Mouse (Mus musculus) neural tube, embryonic 13.5 days (tissue): Measurements from ENCODE around the gene Usp16. TPM values are rescaled to one million over a fixed set of nuclear protein-coding genes. Genes with fewer than 3 reads are reported as not detected.
A peak's percentile ranks its signal among the peaks of the same experiment; 100 is the strongest.

Experiments used
- ATAC-seq: fragments of 200-750 bp; cut with Nextera tagmentation; 2 replicates; pipeline ENCODE4 v1.8.0; 2017; ENCODE audit warnings: low read depth, mild to moderate bottlenecking, moderate TSS enrichment, moderate library complexity
- H3K27ac ChIP-seq: fragments of 300-500 bp; sonication (generic); replicated peaks from 2 replicates; pipeline ENCODE4 v1.5.1; 2015; ENCODE audit warnings: moderate library complexity, mild to moderate bottlenecking, inconsistent platforms
- H3K27me3 ChIP-seq: fragments of 300-500 bp; sonication (generic); 2 replicates; pipeline ENCODE4 v1.6.1; 2015; ENCODE audit warnings: mild to moderate bottlenecking, inconsistent platforms
- H3K36me3 ChIP-seq: fragments of 300-500 bp; sonication (generic); 2 replicates; pipeline ENCODE4 v1.6.1; 2015; ENCODE audit warnings: mild to moderate bottlenecking, inconsistent platforms
- H3K4me1 ChIP-seq: fragments of 300-500 bp; sonication (generic); replicated peaks from 2 replicates; pipeline ENCODE4 v1.6.1; 2015; ENCODE audit warnings: inconsistent platforms
- H3K4me2 ChIP-seq: fragments of 300-500 bp; sonication (generic); 2 replicates; pipeline ENCODE4 v1.6.1; 2015; ENCODE audit warnings: inconsistent platforms, mild to moderate bottlenecking, moderate library complexity
- H3K4me3 ChIP-seq: fragments of 300-500 bp; sonication (generic); 2 replicates; pipeline ENCODE4 v1.5.1; 2015; ENCODE audit warnings: mild to moderate bottlenecking, inconsistent platforms
- H3K9ac ChIP-seq: fragments of 300-500 bp; sonication (generic); 2 replicates; pipeline ENCODE4 v1.6.1; 2015; ENCODE audit warnings: moderate library complexity, mild to moderate bottlenecking, inconsistent platforms
- H3K9me3 ChIP-seq: fragments of 300-500 bp; sonication (generic); 2 replicates; pipeline ENCODE4 v1.6.1; 2016; ENCODE audit warnings: inconsistent platforms
- WGBS: fragments of 180-500 bp; shearing (Covaris S2); methylation state at CpG from one replicate; pipeline ENCODE4 v1.1.7; 2015; 5-methylcytosine and 5-hydroxymethylcytosine counted together
- polyA plus RNA-seq: library from polyadenylated mRNA; unstranded; fragments of >200 nt; fragmentation: Nextera tagmentation; extraction: Ambion mirVana; gene quantifications from 2 replicates; pipeline ENCODE4 v1.2.1, GENCODE M21; 2015

The Usp16 gene
- polyA plus RNA-seq = 44.3 and 57.0 TPM in 2 replicates

- H3K27me3 ChIP-seq = no peaks in the 10 kb centered on the region
- H3K4me3 ChIP-seq = peak within 1 kb of the TSS; percentile 83
- H3K36me3 ChIP-seq = peaks cover 12% of the 10 kb centered on the region; the same call in 1 of the 2 replicates
- peak; percentile 98 for ATAC-seq
- H3K4me2 ChIP-seq = peak within 1 kb of the TSS; percentile 97
- H3K27ac ChIP-seq = peak within 1 kb of the TSS; percentile 85
- WGBS = 9% methylated on average over 45 of the region's 45 CpGs
- no peaks in the 10 kb centered on the region for H3K9me3 ChIP-seq
- peaks cover 24% of the 10 kb centered on the region for H3K4me1 ChIP-seq
- H3K9ac ChIP-seq = peak within 1 kb of the TSS; percentile 88
Measured at GRCm38 (mm10) chr16:87454419-87455179, at the start of gene Usp16. Usp16 (plus strand) TSS chr16:87454703.

GRCm38 (mm10) chr16:87405001-87405400 is 49.5 kb upstream of the Usp16 start:
- no peak overlapping the region for H3K4me3 ChIP-seq
- WGBS = 89% methylated on average over 3 of the region's 3 CpGs
- ATAC-seq = no peak
- H3K27ac ChIP-seq = no peak overlapping the region
- no peak overlapping the region for H3K9ac ChIP-seq
- no peak overlapping the region for H3K4me2 ChIP-seq
- H3K4me1 ChIP-seq = no peaks in the 10 kb centered on the region
- no peaks in the 10 kb centered on the region for H3K27me3 ChIP-seq
- H3K36me3 ChIP-seq = peaks cover 89% of the 10 kb centered on the region
- H3K9me3 ChIP-seq = no peaks in the 10 kb centered on the region

GRCm38 (mm10) chr16:87420662-87421061 is 33.8 kb upstream of the Usp16 start:
- Histone ChIP-seq H3K9ac (no peak overlapping the region), H3K9me3 (peaks cover 17% of the 10 kb centered on the region), H3K4me1 (no peaks in the 10 kb centered on the region), H3K36me3 (peaks cover 95% of the 10 kb centered on the region), H3K27ac (no peak overlapping the region), H3K4me3 (no peak overlapping the region), H3K4me2 (no peak overlapping the region), H3K27me3 (no peaks in the 10 kb centered on the region)
- ATAC-seq = no peak
- 96% methylated on average over 8 of the region's 8 CpGs for WGBS

GRCm38 (mm10) chr16:87427516-87427915 is 27.0 kb upstream of the Usp16 start:
- Histone ChIP-seq H3K9me3 (peaks cover under 1% of the 10 kb centered on the region; the same call in 1 of the 2 replicates), H3K4me3 (no peak overlapping the region), H3K4me1 (peaks cover 23% of the 10 kb centered on the region), H3K4me2 (no peak overlapping the region), H3K27me3 (no peaks in the 10 kb centered on the region), H3K36me3 (peaks cover 45% of the 10 kb centered on the region), H3K27ac (no peak overlapping the region), H3K9ac (no peak overlapping the region)
- 95% methylated on average over 8 of the region's 8 CpGs for WGBS
- no peak for ATAC-seq

- no peaks in the 10 kb centered on the region for H3K36me3 ChIP-seq
- ATAC-seq = peak; percentile 99
- peak within 1 kb of the TSS; percentile 20; the same call in 1 of the 2 replicates for H3K27ac ChIP-seq
- H3K27me3 ChIP-seq = no peaks in the 10 kb centered on the region
- peak within 1 kb of the TSS; percentile 88 for H3K9ac ChIP-seq
- H3K4me2 ChIP-seq = peak within 1 kb of the TSS; percentile 92
- WGBS = under 1% methylated on average over 56 of the region's 56 CpGs
- H3K4me3 ChIP-seq = peak within 1 kb of the TSS; percentile 87
- peaks cover 23% of the 10 kb centered on the region for H3K4me1 ChIP-seq
- H3K9me3 ChIP-seq = no peaks in the 10 kb centered on the region
Measured at GRCm38 (mm10) chr16:87432033-87432814, 22.3 kb upstream of the Usp16 start, which contains the start of gene Ltn1. Ltn1 (minus strand) TSS chr16:87432612.

GRCm38 (mm10) chr16:87434266-87434665 is 20.2 kb upstream of the Usp16 start:
- Histone ChIP-seq H3K9ac (no peak overlapping the region), H3K9me3 (no peaks in the 10 kb centered on the region), H3K4me2 (no peak overlapping the region), H3K4me3 (no peak overlapping the region), H3K4me1 (peaks cover 23% of the 10 kb centered on the region), H3K27ac (no peak overlapping the region), H3K36me3 (no peaks in the 10 kb centered on the region), H3K27me3 (no peaks in the 10 kb centered on the region)
- WGBS = 93% methylated on average over 7 of the region's 7 CpGs
- no peak for ATAC-seq

- Histone ChIP-seq H3K27me3 (no peaks in the 10 kb centered on the region), H3K4me1 (peaks cover 23% of the 10 kb centered on the region), H3K27ac (no peak overlapping the region), H3K4me3 (no peak overlapping the region), H3K9ac (no peak overlapping the region), H3K4me2 (no peak overlapping the region), H3K9me3 (no peaks in the 10 kb centered on the region), H3K36me3 (no peaks in the 10 kb centered on the region)
- ATAC-seq = no peak
- 86% methylated on average over 6 of the region's 6 CpGs for WGBS
Measured at GRCm38 (mm10) chr16:87434946-87435345, 19.6 kb upstream of the Usp16 start.

GRCm38 (mm10) chr16:87435411-87436205 is 18.9 kb upstream of the Usp16 start:
- Histone ChIP-seq H3K27ac (no peak overlapping the region), H3K9me3 (no peaks in the 10 kb centered on the region), H3K4me1 (peaks cover 17% of the 10 kb centered on the region), H3K36me3 (no peaks in the 10 kb centered on the region), H3K4me2 (no peak overlapping the region), H3K27me3 (no peaks in the 10 kb centered on the region), H3K9ac (no peak overlapping the region), H3K4me3 (no peak overlapping the region)
- no peak for ATAC-seq
- 84% methylated on average over 13 of the region's 13 CpGs for WGBS

GRCm38 (mm10) chr16:87437096-87437495 is 17.4 kb upstream of the Usp16 start:
- 90% methylated on average over 21 of the region's 21 CpGs for WGBS
- Histone ChIP-seq H3K4me1 (peaks cover 17% of the 10 kb centered on the region), H3K4me3 (no peak overlapping the region), H3K9me3 (no peaks in the 10 kb centered on the region), H3K36me3 (no peaks in the 10 kb centered on the region), H3K27ac (no peak overlapping the region), H3K4me2 (no peak overlapping the region), H3K27me3 (no peaks in the 10 kb centered on the region), H3K9ac (no peak overlapping the region)
- no peak for ATAC-seq

GRCm38 (mm10) chr16:87438697-87439096 is 15.8 kb upstream of the Usp16 start:
- 90% methylated on average over 8 of the region's 8 CpGs for WGBS
- H3K27me3 ChIP-seq = peaks cover 1% of the 10 kb centered on the region; the same call in 1 of the 2 replicates
- H3K9ac ChIP-seq = no peak overlapping the region
- H3K27ac ChIP-seq = no peak overlapping the region
- peaks cover 17% of the 10 kb centered on the region for H3K4me1 ChIP-seq
- no peaks in the 10 kb centered on the region for H3K9me3 ChIP-seq
- H3K36me3 ChIP-seq = no peaks in the 10 kb centered on the region
- H3K4me3 ChIP-seq = no peak overlapping the region
- no peak overlapping the region for H3K4me2 ChIP-seq
- no peak for ATAC-seq

GRCm38 (mm10) chr16:87440184-87440686 is 14.3 kb upstream of the Usp16 start, which contains the start of gene Rwdd2b:
Rwdd2b (minus strand) TSS chr16:87440573.
- H3K9me3 ChIP-seq = no peaks in the 10 kb centered on the region
- WGBS = under 1% methylated on average over 38 of the region's 38 CpGs
- peaks cover 6% of the 10 kb centered on the region; the same call in 1 of the 2 replicates for H3K27me3 ChIP-seq
- peak within 1 kb of the TSS; percentile 87 for H3K9ac ChIP-seq
- peak; percentile 97 for ATAC-seq
- peaks cover 17% of the 10 kb centered on the region for H3K4me1 ChIP-seq
- peak within 1 kb of the TSS; percentile 69 for H3K4me3 ChIP-seq
- H3K4me2 ChIP-seq = peak within 1 kb of the TSS; percentile 71
- no peaks in the 10 kb centered on the region for H3K36me3 ChIP-seq
- peak within 1 kb of the TSS; percentile 95 for H3K27ac ChIP-seq
